Mouse (Mus musculus) neutrophil, adult 83 days (primary cell): ENCODE results near the gene Fam162b. TPM values are rescaled to one million over a fixed set of nuclear protein-coding genes. Genes with fewer than 3 reads are reported as not detected.

Experiments
- total RNA-seq, 2 experiments: library from RNA; stranded (reverse); gene quantifications; one replicate each; pipeline ENCODE4 v1.2.4; 2023

Gene Fam162b
- total RNA-seq, result not detected

GRCm38 (mm10) chr10:51590139-51590574 lies at the start of gene Fam162b:
TSS of gene Fam162b (minus strand) at chr10:51590517.

GRCm38 (mm10) chr10:51631411-51632136 lies 41.3 kb upstream of the Fam162b start, which contains the start of gene Gprc6a:
TSS of gene Gprc6a (minus strand) at chr10:51631461.

Other genes starting within 250 kb of the Fam162b start
- gene Gm49339, start 109.9 kb downstream of the Fam162b start, total RNA-seq, result 100 to 1,000 TPM; 118 to 154 TPM
- 1,000 to 10,000 TPM; 1,112 to 1,173 TPM for gene Lilr4b, start 109.9 kb downstream of the Fam162b start, total RNA-seq
- gene Lilrb4a, start 99.6 kb downstream of the Fam162b start, total RNA-seq, result 100 to 1,000 TPM; 851 to 871 TPM
- not detected for gene Gprc6a, start 40.9 kb upstream of the Fam162b start, total RNA-seq
- gene Rfx6, start 87.2 kb upstream of the Fam162b start, total RNA-seq, result not detected